Mouse (Mus musculus) spleen, postnatal 0 days (tissue): ENCODE data around the gene Sh3rf1. TPM values are rescaled to one million over a fixed set of nuclear protein-coding genes. Genes with fewer than 3 reads are reported as not detected.

Experiments
- polyA plus RNA-seq: library from polyadenylated mRNA; unstranded; fragments of >200 nt; fragmentation: Nextera tagmentation; extraction: Ambion mirVana; gene quantifications from 2 replicates; pipeline ENCODE4 v1.2.1, GENCODE M21; 2015

Sh3rf1 gene
- polyA plus RNA-seq = 1.7 and 2.5 TPM in 2 replicates

GRCm38 (mm10) chr8:61223729-61224379 is at the start of gene Sh3rf1:
Sh3rf1 (plus strand) TSS chr8:61223872.

Other genes with a start within 250 kb of the Sh3rf1 start
- gene Clcn3, start 240.6 kb upstream of the Sh3rf1 start, polyA plus RNA-seq = 37.6 and 40.0 TPM in 2 replicates
- 8.7 and 8.9 TPM in 2 replicates for gene Nek1, start 230.7 kb upstream of the Sh3rf1 start, polyA plus RNA-seq